Mouse (Mus musculus) layer of hippocampus, postnatal 36 days (tissue): ENCODE results near the gene Ttc30a2. TPM values are rescaled to one million over a fixed set of nuclear protein-coding genes. Genes with fewer than 3 reads are reported as not detected.
"Not testable (repeated sequence)": the region's sequence is repeated elsewhere in the genome, so short reads cannot be mapped to it uniquely, and the experiment has no call there.

Experiments
- DNase-seq, 2 experiments: peaks; one replicate each; pipeline ENCODE4 v3.0.0; 2022
- total RNA-seq, 2 experiments: library from RNA; stranded (reverse); gene quantifications; 2 replicates each; pipeline ENCODE4 v1.2.3; 2021

Gene Ttc30a2
- total RNA-seq, 2 experiments from 2014 or later: 0.40 to 0.56 TPM

DNA sequence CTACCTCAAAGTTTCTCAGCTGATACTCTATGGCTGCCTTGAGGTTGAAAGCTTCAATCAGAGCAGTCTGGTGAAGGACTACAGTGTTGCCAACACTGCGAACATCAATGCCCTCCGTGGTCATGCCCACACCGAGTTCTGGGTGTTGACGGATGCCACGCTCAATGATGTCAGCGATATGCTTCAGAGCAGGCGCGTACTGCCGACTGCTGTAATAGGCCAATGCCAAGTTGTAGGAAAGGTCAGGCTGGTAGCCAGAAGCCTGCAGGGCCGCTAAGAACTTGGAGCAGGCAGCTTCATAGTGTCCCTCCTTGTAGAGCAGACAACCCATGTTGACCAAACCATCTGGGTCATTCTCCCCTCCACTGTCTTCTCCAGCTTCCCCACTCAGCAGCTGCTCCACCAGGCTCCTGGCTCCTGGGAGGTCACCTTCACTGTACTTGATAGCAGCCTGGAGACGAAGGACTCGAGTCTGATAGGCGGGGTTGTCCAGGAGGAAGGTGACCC, 3.0 kb upstream of the Ttc30a2 start:
- DNase-seq: not testable (repeated sequence)

DNA sequence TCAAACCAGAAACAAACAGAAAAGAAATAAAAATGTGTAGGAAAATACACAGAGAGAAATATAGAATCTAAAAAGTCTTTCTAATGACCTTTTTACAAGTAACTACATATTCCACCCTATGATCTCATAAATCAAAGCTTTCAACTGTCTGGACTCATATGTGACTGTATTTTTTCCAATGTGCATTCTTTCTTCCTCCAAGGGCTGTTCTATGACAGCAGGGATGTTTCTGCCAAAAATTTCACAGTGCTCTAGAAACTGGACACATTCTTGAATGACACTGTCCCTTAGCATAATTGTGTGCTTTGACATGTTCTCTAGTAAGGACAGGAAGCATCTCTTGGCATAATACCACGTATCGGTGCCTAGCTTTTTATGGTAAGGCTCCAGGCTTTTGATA, 1.9 kb downstream of the Ttc30a2 start:
- DNase-seq: not testable (repeated sequence)

DNA sequence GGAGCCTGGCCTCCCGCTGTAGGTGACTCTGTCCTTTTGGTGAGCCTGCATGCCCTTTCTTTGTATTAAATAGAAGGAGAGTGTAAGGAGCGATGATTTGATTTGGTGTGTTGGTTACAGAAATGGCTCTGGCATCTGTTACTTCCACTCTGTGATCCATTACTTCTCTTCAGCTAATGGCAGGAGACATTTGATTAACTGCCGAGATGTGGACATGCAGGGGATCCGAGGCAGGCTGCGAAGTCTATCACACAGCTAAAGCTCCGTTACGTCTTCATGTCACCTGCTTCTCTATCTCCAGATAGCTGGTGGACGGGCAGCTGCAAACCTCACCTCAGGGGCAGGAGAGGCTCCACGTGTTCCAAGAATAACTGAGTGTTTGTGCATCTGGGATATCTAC, 3.8 kb downstream of the Ttc30a2 start:
- no peak for DNase-seq

DNA sequence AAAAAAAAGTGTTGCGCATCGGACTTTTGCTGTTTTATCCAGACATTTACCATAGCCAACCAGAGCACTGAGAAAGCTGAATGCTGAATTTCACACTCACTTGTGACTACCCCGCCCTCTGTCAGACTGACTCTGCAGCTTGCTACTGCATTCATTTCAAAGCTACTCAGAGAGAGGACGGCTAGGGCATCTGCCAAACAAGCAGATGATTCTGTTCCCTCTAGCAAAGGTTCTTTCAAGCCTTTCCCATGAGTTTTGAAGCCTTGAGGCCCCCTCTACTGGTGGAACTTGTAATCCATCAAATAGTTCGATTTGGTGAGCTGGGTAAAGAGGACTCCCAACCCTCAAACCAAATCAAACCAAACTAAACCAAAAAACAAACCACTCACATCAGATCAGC, 13.0 kb downstream of the Ttc30a2 start:
- DNase-seq: peak; percentile 67 to 72

DNA sequence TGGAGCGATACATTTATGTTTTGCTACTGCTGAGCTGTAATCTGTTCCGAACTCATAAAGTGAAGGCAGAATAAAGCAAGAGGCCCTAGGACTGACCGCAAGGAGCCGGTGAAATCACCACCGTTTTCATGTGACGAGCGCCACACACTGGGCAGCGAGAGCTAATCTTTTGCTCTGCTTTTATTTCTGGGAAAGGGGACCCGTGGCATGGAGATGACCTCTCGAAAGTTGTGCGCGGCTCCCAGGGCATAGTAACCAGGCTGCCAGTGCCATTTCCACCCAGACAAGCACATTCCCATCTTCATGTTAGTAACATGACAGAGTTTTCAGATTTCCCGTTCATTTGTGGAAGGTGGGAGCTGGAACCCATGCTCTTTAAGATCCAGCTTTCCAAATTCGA, 13.5 kb downstream of the Ttc30a2 start:
- DNase-seq: peak in 1 of 2 experiments; percentile 51

DNA sequence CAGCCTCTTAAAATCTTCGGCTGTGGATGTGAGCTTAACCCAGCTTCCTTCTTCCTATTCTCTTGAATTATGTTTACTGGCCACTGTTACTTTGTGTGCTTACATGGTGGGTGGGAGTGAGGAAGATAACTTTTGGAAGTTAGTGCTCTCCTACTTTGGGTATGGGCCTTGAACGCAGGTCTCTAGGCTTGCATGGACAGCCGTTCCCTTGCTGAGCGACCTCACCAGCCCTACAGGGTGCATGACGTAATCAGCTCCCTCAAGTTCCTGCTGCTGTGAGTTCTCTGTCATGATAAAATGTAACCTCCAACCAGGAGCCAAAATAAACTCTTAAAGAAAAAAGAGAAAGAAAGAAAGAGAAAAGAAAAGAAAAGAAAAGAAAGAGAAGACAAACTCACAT, 13.9 kb downstream of the Ttc30a2 start:
- no peak for DNase-seq

DNA sequence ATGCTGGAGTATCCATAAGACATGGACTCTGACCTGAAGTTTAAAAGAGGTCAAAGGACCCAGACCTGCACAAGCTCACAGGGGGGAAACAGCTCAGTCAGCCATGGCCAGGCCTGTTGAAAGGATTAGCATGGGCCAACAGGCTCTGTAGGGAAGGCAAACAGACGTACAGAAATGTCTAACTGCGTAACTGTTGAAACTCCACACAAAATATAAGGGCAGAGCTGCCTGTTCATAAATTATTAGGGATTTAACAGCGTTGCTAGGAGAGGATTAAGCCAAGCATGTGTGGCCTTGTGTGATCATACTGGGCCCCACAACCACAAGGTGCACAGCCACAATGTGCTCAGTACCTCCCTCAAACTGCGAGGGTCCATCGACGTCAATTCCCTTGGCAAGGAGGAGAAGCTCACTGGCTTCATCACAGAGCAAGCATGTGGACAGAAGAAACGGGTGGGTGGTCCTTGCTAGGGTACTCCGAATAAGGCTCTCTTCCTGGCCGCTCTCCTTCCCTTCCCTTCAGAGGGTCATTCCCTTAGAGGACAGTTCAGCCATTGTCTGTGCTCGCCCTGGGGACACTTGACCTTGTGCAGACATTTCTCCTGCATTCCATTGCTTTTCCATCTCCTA, 14.6 kb downstream of the Ttc30a2 start:
- no peak for DNase-seq

DNA sequence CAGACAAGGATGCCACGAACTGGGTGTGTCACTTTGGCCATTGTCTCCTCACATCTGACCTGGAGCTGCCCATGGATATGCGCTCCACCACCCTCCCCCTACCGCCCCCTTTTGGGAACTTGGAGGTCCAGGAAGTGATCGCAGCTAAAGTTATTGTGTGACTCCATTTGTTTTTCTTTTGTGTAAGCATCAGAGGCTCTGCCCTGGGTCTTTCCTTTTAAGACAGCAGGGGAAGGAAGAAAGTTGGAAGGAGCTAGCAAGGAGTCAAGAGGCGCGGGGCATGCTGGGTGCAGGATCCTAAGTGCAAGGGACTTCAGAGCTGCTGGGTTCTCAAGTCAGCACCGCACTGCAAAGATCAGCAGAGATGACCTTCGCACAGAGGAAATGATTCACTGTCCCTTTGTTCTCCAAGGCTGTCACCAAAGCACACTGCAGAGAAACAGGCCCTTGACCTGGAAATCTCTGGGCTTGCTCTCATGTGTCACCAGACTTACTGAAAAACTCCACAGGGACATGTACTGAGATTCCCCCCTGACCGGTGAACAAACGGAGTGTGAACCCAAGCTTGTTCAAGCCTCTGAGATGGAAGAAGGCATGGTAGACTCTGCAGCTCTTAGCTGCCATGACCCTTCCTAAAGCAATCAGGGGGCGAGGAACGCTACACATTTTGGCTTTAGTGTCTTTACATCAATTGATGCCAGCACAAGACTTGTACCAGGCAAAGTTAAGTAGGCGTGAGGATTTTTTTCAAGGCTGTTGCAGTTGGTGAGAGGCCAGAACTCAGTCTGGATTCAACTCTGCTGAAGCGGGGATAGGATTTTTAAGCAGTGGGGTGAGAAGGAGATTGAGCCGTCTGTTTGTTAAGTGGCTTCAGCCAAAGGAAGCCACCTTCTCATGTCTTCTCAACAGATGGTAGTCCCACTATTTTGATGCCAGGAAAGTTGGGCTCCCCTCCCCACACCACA, 17.3 kb downstream of the Ttc30a2 start:
- DNase-seq: no peak

DNA sequence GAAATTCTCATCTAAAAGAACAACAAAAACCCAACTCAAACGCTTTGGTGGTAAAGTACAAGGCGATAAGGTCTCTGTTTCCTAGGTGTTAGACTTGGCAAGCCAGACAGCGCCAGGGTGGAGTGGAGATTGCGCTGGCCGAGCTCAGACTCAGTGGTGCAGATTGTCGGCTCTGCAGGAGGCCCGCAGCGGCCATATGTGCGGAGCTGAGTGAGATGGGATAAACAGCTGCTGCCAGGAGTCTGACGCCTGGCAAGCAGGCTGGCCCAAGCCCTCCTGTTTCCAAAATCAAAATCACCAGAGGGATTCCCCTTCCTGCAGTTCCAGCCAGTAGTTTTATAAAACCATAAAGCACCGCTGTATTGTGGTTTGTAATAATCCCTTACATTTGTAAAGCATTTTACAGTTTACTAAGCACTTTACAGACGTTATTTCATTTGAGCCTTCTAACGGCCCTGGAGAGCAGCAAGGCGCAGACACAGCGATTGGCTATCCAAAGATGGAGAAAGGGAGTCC, 18.1 kb downstream of the Ttc30a2 start:
- DNase-seq: no peak

DNA sequence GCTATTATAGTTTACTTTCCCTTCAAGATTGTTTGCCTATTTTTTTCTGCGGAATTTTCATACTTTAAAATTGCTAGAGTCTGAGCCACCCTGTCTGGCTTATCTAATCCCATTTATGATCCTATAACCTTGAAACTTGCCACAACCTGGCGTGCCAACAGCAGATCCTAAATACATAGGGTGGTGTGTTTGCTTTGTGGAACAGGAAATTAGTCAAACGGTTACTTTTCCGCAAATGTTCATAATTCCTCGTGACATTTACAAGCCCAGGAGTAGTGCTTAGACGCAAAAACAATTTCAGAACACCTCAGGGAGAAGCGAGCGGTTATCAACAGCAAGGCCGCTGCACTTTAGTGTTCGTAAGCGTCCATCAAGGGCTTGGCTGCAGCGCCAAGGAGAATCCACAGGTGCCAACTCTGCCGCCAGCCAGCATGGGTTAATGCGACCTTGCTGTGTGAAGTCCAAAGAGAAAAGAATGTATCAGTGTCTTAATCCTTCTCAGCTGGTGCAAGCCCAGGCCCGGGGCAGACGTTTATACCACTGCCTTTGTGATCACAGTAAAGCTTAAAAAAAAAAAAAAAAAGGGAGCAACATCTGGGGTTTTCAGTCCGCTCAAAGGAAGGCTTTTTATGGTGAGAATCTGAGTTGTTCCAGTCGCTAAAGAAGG, 18.7 kb downstream of the Ttc30a2 start:
- DNase-seq: no peak

DNA sequence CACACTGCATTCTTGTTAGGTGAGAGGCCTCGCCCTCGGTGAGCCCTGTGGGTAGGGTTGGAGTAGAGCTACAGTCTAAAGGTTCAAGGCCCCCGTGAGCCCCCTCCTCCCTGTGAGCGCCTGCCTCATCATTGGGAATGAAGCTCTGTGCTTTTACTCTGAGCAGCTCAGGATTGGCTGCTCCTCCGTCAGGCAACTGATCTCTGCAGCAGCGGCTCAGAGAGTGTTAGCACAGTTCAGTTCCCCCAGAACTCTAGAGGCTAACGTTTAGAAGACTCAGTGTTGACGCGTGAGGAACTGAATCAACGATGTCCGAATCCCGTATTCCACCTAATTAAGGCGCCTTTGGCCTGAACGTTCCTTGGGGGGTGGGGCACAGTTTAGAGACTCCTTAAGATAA, 22.3 kb downstream of the Ttc30a2 start:
- DNase-seq: no peak

DNA sequence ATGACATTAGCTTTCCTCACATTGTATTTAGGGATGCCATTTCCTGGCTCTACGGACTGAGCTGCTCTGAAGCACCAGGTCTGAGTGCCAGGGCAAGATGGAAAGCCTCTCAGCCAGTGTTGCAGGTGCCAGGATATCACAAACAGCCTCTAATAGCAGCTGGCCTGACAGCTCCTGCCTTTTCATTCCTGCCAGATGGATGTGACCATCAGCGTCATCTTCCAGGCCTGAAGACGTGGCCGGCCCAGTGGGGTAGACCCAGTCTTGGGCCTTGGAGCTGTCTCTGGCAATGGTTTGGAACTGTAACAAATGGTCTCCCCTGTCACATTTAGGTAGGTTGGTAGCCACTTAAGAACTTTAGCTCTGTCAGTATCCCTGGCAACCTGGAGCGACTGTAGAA, 24.6 kb downstream of the Ttc30a2 start:
- DNase-seq: no peak

DNA sequence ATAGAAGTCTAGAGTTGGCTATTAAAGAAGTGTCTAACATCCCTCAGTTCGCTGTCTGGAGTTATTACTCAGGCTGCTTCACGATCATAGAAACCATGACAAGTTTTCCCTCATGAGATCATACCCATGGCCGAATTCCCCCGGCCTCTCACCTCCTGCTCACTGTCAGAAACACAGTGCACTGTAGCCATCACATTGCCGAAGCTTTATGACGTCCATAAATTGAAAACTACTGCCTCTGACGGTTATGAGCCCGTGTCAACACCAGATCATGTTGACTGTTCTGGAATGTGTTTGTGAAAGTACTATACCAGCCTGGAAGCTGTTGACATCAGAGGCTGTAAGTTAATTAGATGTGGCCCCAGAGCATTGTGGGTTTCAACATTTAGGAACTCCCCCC, 27.3 kb downstream of the Ttc30a2 start:
- DNase-seq: no peak

DNA sequence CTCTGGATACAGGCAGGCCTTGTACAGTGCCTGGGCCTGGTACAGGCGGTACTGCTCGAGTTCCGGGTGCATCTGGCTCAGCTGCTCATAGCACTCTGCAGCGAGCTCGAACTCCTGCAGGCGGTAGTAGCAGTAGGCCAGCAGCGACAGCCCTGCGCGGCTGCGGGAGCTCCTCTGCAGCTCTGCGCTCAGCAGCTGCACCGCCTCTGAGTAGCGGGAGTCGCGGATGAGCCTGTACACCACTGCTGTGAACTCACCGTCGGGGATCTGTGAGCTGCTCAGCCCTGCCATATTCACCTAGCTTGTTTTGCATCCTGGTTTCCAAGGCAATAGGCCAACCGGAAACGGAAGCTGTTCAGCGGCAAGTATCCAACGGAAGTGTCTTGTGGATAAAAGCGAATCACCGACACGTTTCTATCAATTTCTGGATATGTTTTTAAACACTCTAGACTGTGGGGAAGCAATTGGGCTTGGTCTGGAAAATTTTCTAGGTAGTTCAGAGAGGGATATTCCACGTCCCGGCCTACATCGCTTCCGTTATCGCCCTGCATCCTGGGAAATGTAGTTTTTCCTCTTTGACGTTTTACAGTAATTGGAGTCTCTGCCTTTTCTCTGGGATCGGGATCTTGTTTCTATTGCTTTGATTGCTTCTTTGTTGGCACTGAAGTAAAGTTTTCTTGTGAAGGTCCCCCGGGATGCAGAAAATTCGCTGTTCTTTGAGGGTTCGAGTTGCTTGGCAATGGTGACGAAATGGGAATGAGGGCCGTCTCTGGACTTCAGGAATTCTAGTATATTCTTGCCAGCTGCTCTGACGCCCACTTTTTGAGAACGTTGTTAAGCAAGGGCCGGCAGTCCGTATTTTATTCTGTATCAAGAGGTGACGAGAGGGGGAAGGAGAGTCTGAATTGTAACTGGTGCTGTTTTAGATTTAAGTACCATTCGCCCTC, 39.6 kb downstream of the Ttc30a2 start, which contains the start of gene Ttc30b:
Gene Ttc30b (minus strand): TSS at position 469 of the 947 bp plus-strand sequence.
- DNase-seq: peak; percentile 78 to 79

DNA sequence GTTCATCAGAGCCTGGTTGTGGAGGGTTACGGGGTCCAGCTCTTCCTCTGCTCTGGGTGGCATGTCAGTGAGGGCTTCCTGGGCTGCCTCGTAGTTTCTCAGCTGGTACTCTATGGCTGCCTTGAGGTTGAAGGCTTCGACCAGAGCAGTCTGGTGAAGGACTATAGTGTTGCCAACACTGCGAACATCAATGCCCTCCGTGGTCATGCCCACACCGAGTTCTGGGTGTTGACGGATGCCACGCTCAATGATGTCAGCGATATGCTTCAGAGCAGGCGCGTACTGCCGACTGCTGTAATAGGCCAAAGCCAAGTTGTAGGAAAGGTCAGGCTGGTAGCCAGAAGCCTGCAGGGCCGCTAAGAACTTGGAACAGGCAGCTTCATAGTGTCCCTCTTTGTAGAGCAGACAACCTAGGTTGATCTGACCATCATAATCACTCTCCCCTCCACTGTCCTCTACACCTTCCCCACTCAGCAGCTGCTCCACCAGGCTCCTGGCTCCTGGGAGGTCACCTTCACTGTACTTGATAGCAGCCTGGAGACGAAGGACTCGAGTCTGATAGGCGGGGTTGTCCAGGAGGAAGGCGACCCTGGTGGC, 40.4 kb downstream of the Ttc30a2 start:
- DNase-seq: not testable (repeated sequence)

DNA sequence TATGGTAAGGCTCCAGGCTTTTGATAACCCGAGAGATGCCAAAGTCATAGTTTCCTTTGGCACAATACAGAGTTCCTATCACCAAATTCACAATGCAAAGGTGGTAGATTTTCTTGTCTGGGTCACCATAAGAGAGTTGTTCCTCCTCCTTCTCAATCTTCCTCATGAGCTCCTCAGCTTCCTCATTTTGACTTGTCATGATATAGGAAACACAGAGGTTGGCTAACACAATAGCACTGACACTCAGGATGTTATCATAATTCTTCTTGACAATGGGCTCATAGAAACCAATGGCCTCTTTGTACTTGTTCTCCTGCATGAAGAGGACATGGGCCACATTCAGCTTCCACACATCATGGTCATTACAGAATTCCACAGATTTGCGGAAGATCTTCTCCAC, 41.3 kb downstream of the Ttc30a2 start:
- DNase-seq: not testable (repeated sequence)

DNA sequence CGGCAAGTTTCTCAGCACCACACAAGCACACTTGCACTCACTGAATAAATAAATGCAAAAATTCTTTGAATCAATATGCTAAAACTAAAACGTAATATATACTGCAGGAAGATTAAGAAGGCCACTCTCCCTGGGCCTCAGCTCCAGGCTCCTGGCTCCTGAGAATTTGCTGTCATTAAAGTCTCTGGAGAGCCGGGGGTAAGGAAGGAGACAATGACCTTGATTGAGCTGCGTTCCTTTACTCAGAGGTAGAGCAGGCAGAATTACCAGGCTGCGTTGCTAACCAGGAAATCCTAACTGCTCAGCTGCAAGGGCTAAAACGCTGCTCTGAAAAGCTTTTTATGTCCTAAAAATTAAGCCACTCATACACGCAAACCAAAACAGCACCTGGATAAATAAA, 44.4 kb downstream of the Ttc30a2 start:
- DNase-seq: no peak

DNA sequence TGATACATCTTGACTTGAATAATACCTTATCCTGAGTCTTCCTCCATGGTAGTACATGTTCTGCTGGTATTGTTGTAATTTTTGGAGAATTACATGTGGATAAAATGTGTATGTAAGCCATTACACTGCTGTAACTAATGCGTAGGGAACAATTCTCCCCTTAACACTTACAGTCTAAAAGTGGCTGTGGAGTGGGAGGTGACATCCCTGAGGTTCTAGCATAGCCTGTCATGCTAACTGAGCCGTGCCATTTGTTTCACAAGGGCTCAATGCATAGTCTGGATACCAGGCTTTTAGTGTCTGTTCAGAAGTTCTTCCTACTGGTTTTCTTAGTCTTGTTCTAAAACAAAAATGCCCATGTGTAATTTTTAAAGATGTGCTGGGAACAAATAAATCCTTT, 47.0 kb downstream of the Ttc30a2 start:
- DNase-seq: no peak

DNA sequence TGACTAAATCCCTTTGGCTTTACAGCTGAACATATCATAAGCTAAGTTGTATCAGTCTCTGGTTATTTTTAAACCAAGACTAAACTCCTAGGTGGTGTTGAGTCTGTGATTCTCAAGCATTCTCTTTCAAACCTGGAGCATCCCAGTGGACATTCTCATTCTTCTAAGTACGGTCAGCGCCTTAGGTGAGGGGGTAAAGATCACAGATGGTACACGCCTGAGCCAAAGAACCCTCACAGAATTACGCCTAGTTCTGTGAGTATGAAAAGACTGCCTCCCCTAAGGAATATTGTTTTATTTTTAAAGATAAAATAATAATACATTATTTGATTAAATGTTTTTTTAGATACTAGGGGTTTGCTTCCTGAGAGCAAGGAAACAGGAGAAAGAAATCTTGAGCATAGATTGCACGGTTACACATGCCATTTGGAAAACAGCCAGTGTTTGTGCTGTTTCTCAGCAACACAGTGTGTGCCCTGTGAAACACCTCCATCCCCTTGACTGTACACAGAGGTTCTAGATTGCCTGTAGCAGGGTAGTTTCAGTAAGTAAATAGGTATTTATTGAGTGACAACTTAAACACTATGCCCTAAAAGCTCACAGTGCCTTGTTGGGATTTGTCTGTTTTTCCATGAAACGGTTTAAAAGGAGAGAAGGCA, 48.1 kb downstream of the Ttc30a2 start:
- no peak for DNase-seq

DNA sequence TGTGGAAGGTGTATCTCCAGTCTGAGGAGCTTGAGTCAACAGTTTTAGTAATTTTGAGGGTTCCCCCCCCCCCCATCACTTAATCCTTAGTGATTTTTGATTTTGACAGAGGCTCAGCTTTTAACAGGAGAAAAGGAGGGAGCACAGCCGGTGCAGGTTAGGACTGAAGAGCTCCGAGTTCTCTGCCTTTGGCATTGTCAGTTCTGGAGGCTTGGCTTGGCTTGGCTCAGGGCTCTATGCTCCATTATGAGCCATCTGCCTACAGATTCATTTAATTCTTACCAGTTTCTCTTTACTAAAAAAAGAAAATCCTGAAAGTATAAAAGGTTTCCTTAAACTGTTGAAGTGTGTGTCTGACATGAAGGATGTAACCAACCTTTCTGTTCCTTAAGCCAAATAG, 48.8 kb downstream of the Ttc30a2 start:
- DNase-seq: no peak

DNA sequence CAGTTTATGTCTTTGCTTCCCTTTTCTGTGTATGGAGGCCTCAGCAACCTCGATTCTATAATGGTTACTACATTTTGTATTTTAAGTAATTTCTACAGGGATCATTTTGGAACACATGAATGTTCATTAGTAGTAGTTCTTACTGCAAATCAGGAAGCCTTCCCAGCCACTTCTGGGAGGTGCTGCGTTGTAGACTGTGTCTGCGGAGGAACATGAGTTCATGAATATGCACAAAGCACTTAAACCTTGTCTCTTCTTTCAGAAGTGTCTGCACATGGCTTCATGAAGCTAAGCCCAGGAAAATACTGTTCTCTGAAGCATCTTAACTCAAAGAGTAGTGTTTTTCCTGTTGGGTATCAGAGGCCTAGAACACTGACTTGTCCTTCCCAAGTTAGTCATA, 50.0 kb downstream of the Ttc30a2 start:
- no peak for DNase-seq
